Comparison of ENCODE assay signal across 8 mouse cellular contexts in the genomic region with DNA sequence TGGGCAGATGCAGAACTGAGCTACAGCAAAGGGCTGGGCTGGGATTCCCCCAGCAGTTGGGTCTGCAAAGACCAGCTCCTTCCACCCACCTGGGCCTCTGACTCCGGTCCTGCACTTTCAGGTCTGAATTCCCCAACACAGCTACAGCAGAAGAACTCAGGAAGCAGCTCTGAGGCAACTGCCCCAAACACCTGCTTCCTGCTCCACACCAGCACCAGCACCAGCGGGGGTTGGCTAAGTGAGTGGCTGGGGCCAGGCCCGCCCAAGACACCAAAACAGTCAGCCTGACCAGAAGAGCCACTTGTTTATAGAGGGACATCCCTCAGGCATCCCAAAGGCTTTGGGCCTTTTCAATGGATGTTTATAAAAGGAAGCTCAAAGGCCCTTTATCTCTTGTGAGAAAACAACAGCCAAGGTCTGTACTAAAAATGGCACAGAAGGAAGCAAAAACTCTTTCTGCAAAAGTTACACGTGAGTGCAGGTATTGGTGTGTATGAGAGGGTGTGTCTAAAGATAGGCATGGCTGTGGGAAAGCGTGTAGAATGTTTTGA. TPM values are rescaled to one million over a fixed set of nuclear protein-coding genes. Genes with fewer than 3 reads are reported as not detected.
DNase-seq lines count a peak whose midpoint lies in the region; ATAC-seq and TF ChIP-seq lines count a peak whose summit lies in the region.

No protein-coding gene starts in this region.

- no peaks in the 10 kb centered on the region for H3K9me3 ChIP-seq in hindbrain, embryonic 15.5 days
- H3K9me3 ChIP-seq in hindbrain, embryonic 12.5 days (replicated peaks), result no peaks in the 10 kb centered on the region
- H3K9me3 ChIP-seq in liver, embryonic 13.5 days (replicated peaks), result no peaks in the 10 kb centered on the region

- 0 out of 2 replicates have a peak, but pooled peaks have one; percentile 42 for ATAC-seq in hindbrain, embryonic 15.5 days (ENCODE audit: low FRiP score, low read depth)
- ATAC-seq in hindbrain, embryonic 12.5 days (ENCODE audit: low FRiP score), result no peak
- ATAC-seq in liver, embryonic 13.5 days (ENCODE audit: low read depth), result 0 out of 2 replicates have a peak, but pooled peaks have one; percentile 33

- TF ChIP-seq POLR2A in cerebellum, adult 2 months (IDR thresholded peaks at IDR 0.05; ENCODE audit: borderline replicate concordance, insufficient read depth, low read length), result no peak

- peak overlapping the region; percentile 42; the same call in 1 of the 2 replicates for H3K27ac ChIP-seq in hindbrain, embryonic 15.5 days (replicated peaks)
- no peak overlapping the region for H3K27ac ChIP-seq in hindbrain, embryonic 12.5 days
- peak overlapping the region; percentile 72 for H3K27ac ChIP-seq in brown adipose tissue, adult 24 weeks (replicated peaks; ENCODE audit: low read depth, low read length)
- H3K27ac ChIP-seq in liver, embryonic 13.5 days, result 0 out of 2 replicates have a peak overlapping the region, but pooled peaks have one; percentile 16
- H3K27ac ChIP-seq in cerebellum, adult 2 months (ENCODE audit: insufficient read depth, low read length), result no peak overlapping the region

- no peak for TF ChIP-seq CTCF in cerebellum, adult 2 months (IDR thresholded peaks at IDR 0.05; ENCODE audit: borderline replicate concordance, insufficient read depth, low read depth, low read length)

- 76% methylated on average over 5 of the region's 5 CpGs for WGBS in hindbrain, embryonic 15.5 days
- WGBS in hindbrain, embryonic 12.5 days, result 66% methylated on average over 5 of the region's 5 CpGs
- 19% methylated on average over 5 of the region's 5 CpGs for WGBS in liver, embryonic 13.5 days (ENCODE audit: insufficient replicate concordance)
- WGBS in cerebellum, adult 2 months, result 80% methylated on average over 5 of the region's 5 CpGs

- peaks cover 3% of the 10 kb centered on the region; the same call in 1 of the 2 replicates for H3K4me1 ChIP-seq in hindbrain, embryonic 15.5 days (replicated peaks)
- H3K4me1 ChIP-seq in hindbrain, embryonic 12.5 days, result peaks cover 12% of the 10 kb centered on the region; the same call in 1 of the 2 replicates
- peaks cover 29% of the 10 kb centered on the region for H3K4me1 ChIP-seq in brown adipose tissue, adult 24 weeks (ENCODE audit: control insufficient read depth, insufficient read depth, insufficient read length, low read length)
- peaks cover 28% of the 10 kb centered on the region for H3K4me1 ChIP-seq in liver, embryonic 13.5 days (replicated peaks)
- H3K4me1 ChIP-seq in cerebellum, adult 2 months (ENCODE audit: control insufficient read depth, insufficient read depth, low read length), result no peaks in the 10 kb centered on the region

- H3K4me3 ChIP-seq in hindbrain, embryonic 15.5 days, result no peak overlapping the region
- no peak overlapping the region for H3K4me3 ChIP-seq in hindbrain, embryonic 12.5 days
- 0 out of 2 replicates have a peak overlapping the region, but pooled peaks have one; percentile 26 for H3K4me3 ChIP-seq in brown adipose tissue, adult 24 weeks (ENCODE audit: insufficient read depth, low read depth, low read length)
- no peak overlapping the region for H3K4me3 ChIP-seq in liver, embryonic 13.5 days (replicated peaks)
- no peak overlapping the region for H3K4me3 ChIP-seq in cerebellum, adult 2 months (replicated peaks; ENCODE audit: insufficient read depth, low read depth, low read length)

- no peak overlapping the region for H3K4me2 ChIP-seq in hindbrain, embryonic 15.5 days
- H3K4me2 ChIP-seq in hindbrain, embryonic 12.5 days (replicated peaks), result no peak overlapping the region
- H3K4me2 ChIP-seq in liver, embryonic 13.5 days, result no peak overlapping the region

- H3K27me3 ChIP-seq in hindbrain, embryonic 15.5 days, result no peaks in the 10 kb centered on the region
- H3K27me3 ChIP-seq in hindbrain, embryonic 12.5 days, result no peaks in the 10 kb centered on the region
- H3K27me3 ChIP-seq in liver, embryonic 13.5 days, result no peaks in the 10 kb centered on the region
- no peaks in the 10 kb centered on the region for H3K27me3 ChIP-seq in cerebellum, adult 2 months (ENCODE audit: control insufficient read depth, insufficient read depth, low read length)

- H3K36me3 ChIP-seq in hindbrain, embryonic 15.5 days, result no peaks in the 10 kb centered on the region
- H3K36me3 ChIP-seq in hindbrain, embryonic 12.5 days, result no peaks in the 10 kb centered on the region
- no peaks in the 10 kb centered on the region for H3K36me3 ChIP-seq in liver, embryonic 13.5 days

- H3K9ac ChIP-seq in hindbrain, embryonic 15.5 days, result no peak overlapping the region
- H3K9ac ChIP-seq in hindbrain, embryonic 12.5 days, result no peak overlapping the region
- no peak overlapping the region for H3K9ac ChIP-seq in liver, embryonic 13.5 days

- DNase-seq in liver, embryonic 13.5 days, result no peak
- peak; percentile 69 to 77 for DNase-seq in spleen, adult 18-20 months
- no peak for DNase-seq in right cerebral cortex, postnatal 14 days
- no peak for DNase-seq in cerebellum, adult 2 months
- DNase-seq in urinary bladder, postnatal 14 days (ENCODE audit: low spot score), result no peak

RNA-seq across cellular contexts. Expression of a gene that starts 9.0 kb away (rescaled TPM):
- polyA plus RNA-seq in hindbrain, embryonic 15.5 days (2015; fragmentation: Nextera tagmentation; extraction: Ambion mirVana), result 26.9 and 32.7 TPM in 2 replicates
- polyA plus RNA-seq in hindbrain, embryonic 12.5 days (2016; fragmentation: Nextera tagmentation; extraction: Ambion mirVana), result 29.2 and 30.9 TPM in 2 replicates
- polyA plus RNA-seq in brown adipose tissue, adult 24 weeks (2012; ENCODE audit: insufficient read depth, insufficient read length, missing spikeins), result 7.8 and 18.5 TPM in 2 replicates
- 1.6 and 2.2 TPM in 2 replicates for polyA plus RNA-seq in liver, embryonic 13.5 days (2015; fragmentation: Nextera tagmentation; extraction: Ambion mirVana)
- 35.8 and 44.7 TPM in 2 replicates for polyA plus RNA-seq in cerebellum, adult 2 months (2012; rRNA removed)

Comparison
In these comparisons a context has a peak if more than half of its experiments do, and no peak if none do; other contexts are left out.
1. H3K27ac ChIP-seq: peak in hindbrain, embryonic 15.5 days (single experiment), brown adipose tissue, adult 24 weeks (single experiment) and liver, embryonic 13.5 days (single experiment); none in hindbrain, embryonic 12.5 days (single experiment) and cerebellum, adult 2 months (single experiment).
2. DNase-seq: peak in spleen, adult 18-20 months (2 of 2); none in liver, embryonic 13.5 days (single experiment), right cerebral cortex, postnatal 14 days (single experiment), cerebellum, adult 2 months (0 of 2) and urinary bladder, postnatal 14 days (single experiment).